Mouse (Mus musculus): ENCODE results near the gene Anks1b.

DNA sequence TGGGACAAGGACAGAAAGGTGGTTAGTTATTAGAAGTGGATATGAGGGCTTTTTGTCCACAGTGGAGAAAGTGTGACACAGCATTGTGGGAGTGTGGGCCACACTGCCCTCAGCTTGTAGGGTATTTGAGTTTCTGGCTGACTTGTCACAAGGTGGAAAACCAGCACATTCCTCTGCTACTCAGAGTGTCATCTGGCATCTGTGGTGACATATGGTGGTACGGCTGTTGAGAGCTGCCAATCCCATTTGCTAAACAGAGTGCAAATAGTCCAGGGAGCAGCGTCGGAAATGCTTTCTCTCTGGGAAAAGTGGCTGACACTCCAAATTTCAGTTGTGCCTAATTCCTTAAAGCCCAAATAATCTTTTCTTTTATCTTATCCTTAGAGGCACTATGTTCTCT is 46.4 kb upstream of the Anks1b start:
- TF ChIP-seq CTCF (conservative IDR thresholded peaks at IDR 0.05; ENCODE audit: insufficient read depth, insufficient read length, low read depth, low read length) (no peak), POLR2A (IDR thresholded peaks at IDR 0.05; ENCODE audit: low read depth, low read length) (no peak)

All from kidney, adult 2 months (tissue).